Mouse (Mus musculus): ENCODE measurements at regions not wholly inside any gene's neighbourhood (a gene's known extent, or its start where the extent isn't known, plus 50 kb on each side); places are given as distances from the start of the nearest gene placed in this dataset.

DNA sequence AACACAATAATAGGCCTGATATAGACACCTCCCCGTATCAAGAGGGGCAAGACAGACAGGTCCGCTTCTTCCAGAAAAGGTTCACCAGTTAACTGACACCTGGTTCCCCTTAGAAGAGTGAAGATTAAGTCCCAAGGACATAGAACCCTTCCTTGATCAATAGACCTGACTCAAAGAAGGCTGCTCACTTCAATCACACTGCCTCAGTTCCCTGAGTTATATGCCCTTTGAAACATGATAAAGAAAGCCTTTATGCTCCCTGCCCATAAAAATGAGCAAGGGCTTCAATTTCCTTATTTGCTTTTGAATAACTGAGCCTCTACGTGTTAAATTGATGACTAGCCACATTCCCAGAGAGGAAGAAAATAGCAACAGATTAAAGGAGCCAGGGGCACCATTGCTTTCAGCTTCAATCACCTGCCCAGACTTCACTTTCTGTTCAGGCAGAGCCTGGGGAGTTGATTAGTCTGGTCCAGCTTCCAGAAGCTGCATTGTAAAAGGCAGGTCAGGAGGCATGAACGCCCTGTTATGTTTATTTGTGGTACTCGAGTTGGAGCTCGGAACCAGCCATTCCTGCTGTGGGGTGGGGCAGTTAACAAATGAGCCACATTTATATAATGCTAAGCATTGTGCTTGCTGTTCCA lies 125.7 kb downstream of the Rap2a start:
- Histone ChIP-seq H3K9me3 (ENCODE audit: control insufficient read depth, low read length) (no peaks in the 10 kb centered on the region), H3K36me3 (ENCODE audit: control insufficient read depth, insufficient read depth, low read length) (no peaks in the 10 kb centered on the region), H3K27ac (replicated peaks; ENCODE audit: low read depth, low read length) (no peak overlapping the region), H3K9ac (ENCODE audit: low read depth, low read length, severe bottlenecking) (no peak overlapping the region), H3K4me1 (ENCODE audit: control insufficient read depth, insufficient read depth, low read length) (no peaks in the 10 kb centered on the region), H3K4me2 (replicated peaks; ENCODE audit: low read depth, low read length, severe bottlenecking) (no peak overlapping the region), H3K27me3 (ENCODE audit: control insufficient read depth, insufficient read depth, low read length) (no peaks in the 10 kb centered on the region), H3K4me3 (replicated peaks; ENCODE audit: low read length) (no peak overlapping the region)
- TF ChIP-seq POLR2A (IDR thresholded peaks at IDR 0.05; ENCODE audit: borderline replicate concordance, extremely low read depth, insufficient read depth, insufficient read length): no peak
- DNase-seq (ENCODE audit: low spot score) (no peak), ATAC-seq (ENCODE audit: low FRiP score, low read depth) (no peak)
- WGBS: 45% methylated on average over 6 of the region's 6 CpGs

- Histone ChIP-seq H3K4me2 (replicated peaks; ENCODE audit: low read depth, low read length, severe bottlenecking) (no peak overlapping the region), H3K27ac (replicated peaks; ENCODE audit: low read depth, low read length) (no peak overlapping the region), H3K4me1 (ENCODE audit: control insufficient read depth, insufficient read depth, low read length) (no peaks in the 10 kb centered on the region), H3K9ac (ENCODE audit: low read depth, low read length, severe bottlenecking) (no peak overlapping the region), H3K27me3 (ENCODE audit: control insufficient read depth, insufficient read depth, low read length) (no peaks in the 10 kb centered on the region), H3K36me3 (ENCODE audit: control insufficient read depth, insufficient read depth, low read length) (no peaks in the 10 kb centered on the region), H3K9me3 (ENCODE audit: control insufficient read depth, low read length) (no peaks in the 10 kb centered on the region), H3K4me3 (replicated peaks; ENCODE audit: low read length) (no peak overlapping the region)
- DNase-seq (ENCODE audit: low spot score): no peak
- TF ChIP-seq POLR2A (IDR thresholded peaks at IDR 0.05; ENCODE audit: borderline replicate concordance, extremely low read depth, insufficient read depth, insufficient read length): no peak
- 82% methylated on average over 3 of the region's 3 CpGs for WGBS
- no peak for ATAC-seq (ENCODE audit: low FRiP score, low read depth)
Observed at GRCm38 (mm10) chr14:120607801-120608200, 129.6 kb downstream of the Rap2a start.

- TF ChIP-seq POLR2A (IDR thresholded peaks at IDR 0.05; ENCODE audit: borderline replicate concordance, extremely low read depth, insufficient read depth, insufficient read length): no peak
- Histone ChIP-seq H3K9me3 (ENCODE audit: control insufficient read depth, low read length) (no peaks in the 10 kb centered on the region), H3K9ac (ENCODE audit: low read depth, low read length, severe bottlenecking) (no peak overlapping the region), H3K36me3 (ENCODE audit: control insufficient read depth, insufficient read depth, low read length) (no peaks in the 10 kb centered on the region), H3K27ac (replicated peaks; ENCODE audit: low read depth, low read length) (no peak overlapping the region), H3K4me3 (replicated peaks; ENCODE audit: low read length) (no peak overlapping the region), H3K4me1 (ENCODE audit: control insufficient read depth, insufficient read depth, low read length) (no peaks in the 10 kb centered on the region), H3K4me2 (replicated peaks; ENCODE audit: low read depth, low read length, severe bottlenecking) (no peak overlapping the region), H3K27me3 (ENCODE audit: control insufficient read depth, insufficient read depth, low read length) (no peaks in the 10 kb centered on the region)
- ATAC-seq (ENCODE audit: low FRiP score, low read depth) (no peak), DNase-seq (ENCODE audit: low spot score) (no peak)
- 81% methylated on average over 1 of the region's 1 CpGs for WGBS
Observed at GRCm38 (mm10) chr14:120611311-120611710, 133.1 kb downstream of the Rap2a start.

GRCm38 (mm10) chr14:120626223-120626935 lies 148.1 kb downstream of the Rap2a start:
- no peaks in the 10 kb centered on the region for H3K4me1 ChIP-seq (ENCODE audit: control insufficient read depth, insufficient read depth, low read length)
- 72% methylated on average over 9 of the region's 9 CpGs for whole genome bisulfite sequencing
- no peak for ATAC-seq (ENCODE audit: low FRiP score, low read depth)
- no peak for TF ChIP-seq POLR2A (IDR thresholded peaks at IDR 0.05; ENCODE audit: borderline replicate concordance, extremely low read depth, insufficient read depth, insufficient read length)
- H3K9ac ChIP-seq (ENCODE audit: low read depth, low read length, severe bottlenecking): no peak overlapping the region
- H3K4me2 ChIP-seq (replicated peaks; ENCODE audit: low read depth, low read length, severe bottlenecking): no peak overlapping the region
- no peak overlapping the region for H3K27ac ChIP-seq (replicated peaks; ENCODE audit: low read depth, low read length)
- H3K9me3 ChIP-seq (ENCODE audit: control insufficient read depth, low read length): no peaks in the 10 kb centered on the region
- no peaks in the 10 kb centered on the region for H3K27me3 ChIP-seq (ENCODE audit: control insufficient read depth, insufficient read depth, low read length)
- H3K4me3 ChIP-seq (replicated peaks; ENCODE audit: low read length): no peak overlapping the region
- DNase-seq (ENCODE audit: low spot score): no peak
- no peaks in the 10 kb centered on the region for H3K36me3 ChIP-seq (ENCODE audit: control insufficient read depth, insufficient read depth, low read length)

DNA sequence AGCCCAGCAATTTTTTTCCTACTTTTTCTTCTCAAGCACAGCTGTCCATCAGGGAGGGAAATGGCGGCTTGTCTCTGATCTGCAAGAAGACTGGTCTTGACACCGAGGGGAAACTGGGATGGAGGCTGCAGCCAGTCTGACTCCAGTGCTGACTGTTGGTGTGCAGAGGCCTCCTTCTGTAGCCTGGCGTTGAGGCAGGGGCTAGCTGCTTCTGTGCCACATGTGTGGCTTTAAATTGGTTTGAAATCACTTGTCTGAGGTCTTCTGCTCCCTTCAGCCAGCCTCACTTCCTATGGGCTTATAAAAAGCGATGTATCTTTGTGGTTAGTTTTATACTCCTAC lies 148.7 kb downstream of the Rap2a start:
- DNase-seq (ENCODE audit: low spot score) (no peak), ATAC-seq (ENCODE audit: low FRiP score, low read depth) (no peak)
- H3K9ac ChIP-seq (ENCODE audit: low read depth, low read length, severe bottlenecking): no peak overlapping the region
- H3K27me3 ChIP-seq (ENCODE audit: control insufficient read depth, insufficient read depth, low read length): no peaks in the 10 kb centered on the region
- no peaks in the 10 kb centered on the region for H3K4me1 ChIP-seq (ENCODE audit: control insufficient read depth, insufficient read depth, low read length)
- 70% methylated on average over 4 of the region's 4 CpGs for WGBS
- no peak overlapping the region for H3K4me3 ChIP-seq (replicated peaks; ENCODE audit: low read length)
- no peaks in the 10 kb centered on the region for H3K9me3 ChIP-seq (ENCODE audit: control insufficient read depth, low read length)
- H3K27ac ChIP-seq (replicated peaks; ENCODE audit: low read depth, low read length): no peak overlapping the region
- TF ChIP-seq POLR2A (IDR thresholded peaks at IDR 0.05; ENCODE audit: borderline replicate concordance, extremely low read depth, insufficient read depth, insufficient read length): no peak
- H3K4me2 ChIP-seq (replicated peaks; ENCODE audit: low read depth, low read length, severe bottlenecking): no peak overlapping the region
- no peaks in the 10 kb centered on the region for H3K36me3 ChIP-seq (ENCODE audit: control insufficient read depth, insufficient read depth, low read length)
